Mouse (Mus musculus) lung, postnatal 25 days (tissue): Measurements from ENCODE around the gene Cgref1.

Experiments used
- DNase-seq: peaks from one replicate; pipeline ENCODE4 v3.0.0; 2022; ENCODE audit warnings: low spot score

Gene Cgref1

GRCm38 (mm10) chr5:30949654-30950326, 4.4 kb upstream of the Cgref1 start:
- peak; percentile 93 for DNase-seq

- no peak for DNase-seq
Observed at GRCm38 (mm10) chr5:30948620-30949019, 3.2 kb upstream of the Cgref1 start.

GRCm38 (mm10) chr5:30944344-30944743, 1.0 kb downstream of the Cgref1 start:
- DNase-seq: no peak

GRCm38 (mm10) chr5:30943004-30943403, 2.4 kb downstream of the Cgref1 start:
- DNase-seq: no peak

GRCm38 (mm10) chr5:30934725-30935461, 10.5 kb downstream of the Cgref1 start:
- DNase-seq: no peak

- DNase-seq: no peak
Observed at GRCm38 (mm10) chr5:30933705-30934104, 11.7 kb downstream of the Cgref1 start.

GRCm38 (mm10) chr5:30931378-30931777, 14.0 kb downstream of the Cgref1 start:
- DNase-seq: no peak

- DNase-seq: no peak
Observed at GRCm38 (mm10) chr5:30930846-30931245, 14.5 kb downstream of the Cgref1 start.

- DNase-seq: peak; percentile 81
Observed at GRCm38 (mm10) chr5:30930121-30930520, 15.3 kb downstream of the Cgref1 start.

GRCm38 (mm10) chr5:30927945-30928529, 17.4 kb downstream of the Cgref1 start:
- DNase-seq: peak; percentile 43

GRCm38 (mm10) chr5:30926073-30926472, 19.3 kb downstream of the Cgref1 start:
- DNase-seq: no peak

- DNase-seq: peak; percentile 39
Observed at GRCm38 (mm10) chr5:30925217-30925616, 20.2 kb downstream of the Cgref1 start.

GRCm38 (mm10) chr5:30924614-30925013, 20.8 kb downstream of the Cgref1 start:
- DNase-seq: no peak

GRCm38 (mm10) chr5:30923119-30923518, 22.3 kb downstream of the Cgref1 start:
- DNase-seq: no peak

- DNase-seq: peak; percentile 55
Observed at GRCm38 (mm10) chr5:30922581-30923041, 22.8 kb downstream of the Cgref1 start.

- DNase-seq: peak; percentile 90
Observed at GRCm38 (mm10) chr5:30921256-30922033, 23.9 kb downstream of the Cgref1 start, which contains the start of gene Khk. TSS of gene Khk (plus strand) at chr5:30921431.

- no peak for DNase-seq
Observed at GRCm38 (mm10) chr5:30920621-30921020, 24.8 kb downstream of the Cgref1 start.

GRCm38 (mm10) chr5:30919831-30920614, 25.4 kb downstream of the Cgref1 start:
- no peak for DNase-seq

- DNase-seq: no peak
Observed at GRCm38 (mm10) chr5:30918691-30919090, 26.7 kb downstream of the Cgref1 start.

GRCm38 (mm10) chr5:30917891-30918670, 27.3 kb downstream of the Cgref1 start:
- no peak for DNase-seq

- no peak for DNase-seq
Observed at GRCm38 (mm10) chr5:30917348-30917747, 28.0 kb downstream of the Cgref1 start.
